Mouse (Mus musculus) adrenal gland, postnatal 4 days (tissue): ENCODE data around the gene Edil3. TPM values are rescaled to one million over a fixed set of nuclear protein-coding genes. Genes with fewer than 3 reads are reported as not detected.
A peak's percentile ranks its signal among the peaks of the same experiment; 100 is the strongest.

Source experiments
- DNase-seq, 2 experiments: peaks; one replicate each; pipeline ENCODE4 v3.0.0; 2021 to 2022; ENCODE audit warnings: low spot score in 2 of 2, mixed read lengths in 2 of 2
- long read RNA-seq, 2 experiments: library from polyadenylated mRNA; stranded (forward); transcript quantifications; one replicate each; pipeline ENCODE4 v2.0.0; 2021
- total RNA-seq, 2 experiments: library from RNA; stranded (reverse); gene quantifications; 2 replicates each; pipeline ENCODE4 v1.2.3; 2021

Edil3 gene
- 1 to 10 TPM; 3.9 to 4.2 TPM for total RNA-seq
- long read RNA-seq, experiment 1 = 0 reads
- long read RNA-seq, experiment 2, full-length matches to known transcripts = 3 of 5 reads
- long read RNA-seq, experiment 2, partial matches to known transcripts = 2 of 5 reads
- long read RNA-seq, experiment 2, other reads (novel, unspliced or antisense) = 0 of 5 reads

DNA sequence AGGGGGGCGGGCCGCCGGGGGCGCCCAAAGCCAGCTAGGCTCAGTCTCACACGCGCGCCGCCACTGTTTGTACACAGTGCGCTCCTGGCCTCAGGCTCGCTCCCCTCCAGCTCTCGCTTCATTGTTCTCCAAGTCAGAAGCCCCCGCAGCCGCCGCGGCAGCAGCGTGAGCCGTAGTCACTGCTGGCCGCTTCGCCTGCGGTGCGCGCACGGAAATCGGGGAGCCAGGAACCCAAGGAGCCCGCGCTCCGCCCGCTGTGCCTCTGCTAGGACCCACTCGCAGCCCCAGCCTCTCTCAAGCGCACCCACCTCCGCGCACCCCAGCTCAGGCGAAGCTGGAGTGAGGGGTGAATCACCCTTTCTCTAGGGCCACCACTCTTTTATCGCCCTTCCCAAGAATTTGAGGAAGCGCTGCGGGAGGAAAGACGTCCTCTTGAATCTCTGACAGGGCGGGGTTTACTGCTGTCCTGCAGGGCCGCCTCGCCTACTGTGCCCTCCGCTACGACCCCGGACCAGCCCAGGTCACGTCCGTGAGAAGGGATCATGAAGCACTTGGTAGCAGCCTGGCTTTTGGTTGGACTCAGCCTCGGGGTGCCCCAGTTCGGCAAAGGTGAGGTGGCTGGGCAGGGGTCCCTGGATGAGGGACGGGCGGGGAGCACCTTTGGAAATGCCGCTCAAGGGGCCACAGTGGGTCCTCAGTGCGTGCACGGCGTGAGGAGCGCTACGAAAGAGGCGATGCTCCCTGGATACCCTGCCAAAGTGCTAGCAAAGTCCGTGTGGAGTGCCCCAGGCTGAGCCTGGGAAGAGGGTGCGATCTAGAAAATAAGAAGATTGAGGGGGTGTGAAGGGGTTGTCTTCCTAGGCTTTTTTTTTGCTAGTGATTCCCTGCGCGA is at the start of gene Edil3:
Gene Edil3, plus strand, starts transcription at position 33 of the 892 bp plus-strand sequence.
- DNase-seq = peak in 1 of 2 experiments; percentile 9

DNA sequence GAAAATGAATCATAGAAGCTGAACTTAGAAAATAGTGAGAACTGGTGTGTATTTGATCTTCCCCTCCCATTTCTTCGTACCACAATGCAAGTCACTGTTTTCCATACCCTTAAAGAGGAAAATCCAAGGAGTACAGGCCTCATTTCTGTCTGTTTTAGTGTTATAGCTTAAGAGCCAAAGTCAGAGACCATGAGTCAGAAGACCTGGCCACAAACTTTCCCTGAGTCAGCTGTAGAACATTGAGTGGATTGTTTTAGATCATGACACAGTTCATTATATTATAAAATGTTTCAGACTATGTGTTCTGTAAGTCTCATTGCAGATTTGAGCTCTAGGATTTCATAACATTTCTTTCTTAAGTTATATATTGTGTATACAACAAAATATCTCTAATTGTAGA is 22.1 kb upstream of the Edil3 start:
- DNase-seq = no peak

DNA sequence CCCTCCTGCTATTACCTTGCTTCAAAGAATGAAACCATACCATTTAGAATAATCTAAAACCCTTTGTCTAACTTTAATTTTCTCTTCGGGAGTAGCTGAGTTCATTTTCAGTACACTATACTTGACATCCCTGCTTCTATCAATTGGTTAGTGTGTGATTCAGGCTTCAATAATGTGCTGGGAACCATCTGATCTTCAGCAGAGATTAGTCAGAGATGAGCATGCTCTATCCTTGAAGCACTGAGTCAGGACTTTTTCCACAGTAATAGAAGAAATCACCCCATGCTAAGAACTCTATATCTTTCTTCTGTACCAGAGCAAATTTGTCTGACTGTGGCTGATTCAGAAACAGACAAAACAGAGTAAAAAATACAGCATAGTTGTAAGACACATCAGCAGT is 20.3 kb upstream of the Edil3 start:
- DNase-seq = no peak

DNA sequence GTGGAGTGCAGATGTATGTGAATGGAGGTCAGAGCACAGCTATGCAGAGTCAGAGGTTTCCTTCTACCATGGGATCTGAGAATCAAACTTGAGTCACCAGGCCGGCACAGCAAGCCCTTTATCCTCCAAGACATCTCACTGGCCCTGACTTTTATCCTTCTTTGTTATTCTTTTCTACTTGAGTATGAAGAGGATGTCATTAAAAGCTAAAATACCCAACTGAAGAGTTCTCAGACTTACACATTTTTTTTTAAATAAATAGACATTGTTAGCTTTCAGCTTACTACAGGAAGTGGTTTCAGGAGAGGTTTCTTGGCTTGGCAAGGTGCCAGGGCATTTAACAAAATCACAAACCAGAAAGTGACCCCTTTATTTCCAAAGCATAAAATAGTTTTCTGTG is 15.4 kb upstream of the Edil3 start:
- no peak for DNase-seq

DNA sequence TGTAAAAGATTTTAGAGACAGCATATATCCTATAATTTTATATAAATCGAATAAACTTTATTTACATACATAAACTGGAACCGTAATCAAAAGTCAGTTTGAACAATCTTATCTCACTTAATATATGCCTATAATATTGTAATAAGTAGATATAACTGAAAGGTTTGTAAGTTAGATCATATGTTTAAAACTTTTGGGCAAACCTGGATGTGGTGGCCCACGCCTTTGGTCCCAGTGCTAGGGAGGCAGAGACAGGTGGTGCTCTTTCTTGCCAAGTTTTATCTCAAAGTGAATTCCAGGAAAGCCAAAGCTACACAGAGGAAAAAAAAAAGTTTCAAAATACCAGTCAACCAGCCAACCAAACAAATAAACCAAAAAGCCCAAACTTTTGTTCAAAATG is 15.0 kb upstream of the Edil3 start:
- DNase-seq = no peak

DNA sequence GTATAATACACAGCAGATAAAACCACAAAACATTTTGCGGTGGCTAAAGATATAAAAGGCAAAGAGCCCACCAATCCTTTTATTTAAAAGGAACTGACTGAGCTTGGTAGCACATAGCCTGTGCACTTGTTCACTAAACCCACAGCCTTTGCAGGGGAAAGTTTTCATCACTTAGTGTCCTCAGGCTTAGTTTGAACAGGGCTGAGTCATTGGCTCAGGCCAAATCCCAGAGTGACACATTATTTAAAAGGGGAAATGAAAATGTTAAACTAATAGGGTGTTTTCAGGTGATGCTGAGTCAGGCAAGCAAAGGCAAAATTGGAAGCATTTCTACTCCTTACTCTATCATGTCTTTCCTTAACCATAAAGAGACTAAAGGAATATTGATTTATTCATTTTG is 11.2 kb upstream of the Edil3 start:
- no peak for DNase-seq

DNA sequence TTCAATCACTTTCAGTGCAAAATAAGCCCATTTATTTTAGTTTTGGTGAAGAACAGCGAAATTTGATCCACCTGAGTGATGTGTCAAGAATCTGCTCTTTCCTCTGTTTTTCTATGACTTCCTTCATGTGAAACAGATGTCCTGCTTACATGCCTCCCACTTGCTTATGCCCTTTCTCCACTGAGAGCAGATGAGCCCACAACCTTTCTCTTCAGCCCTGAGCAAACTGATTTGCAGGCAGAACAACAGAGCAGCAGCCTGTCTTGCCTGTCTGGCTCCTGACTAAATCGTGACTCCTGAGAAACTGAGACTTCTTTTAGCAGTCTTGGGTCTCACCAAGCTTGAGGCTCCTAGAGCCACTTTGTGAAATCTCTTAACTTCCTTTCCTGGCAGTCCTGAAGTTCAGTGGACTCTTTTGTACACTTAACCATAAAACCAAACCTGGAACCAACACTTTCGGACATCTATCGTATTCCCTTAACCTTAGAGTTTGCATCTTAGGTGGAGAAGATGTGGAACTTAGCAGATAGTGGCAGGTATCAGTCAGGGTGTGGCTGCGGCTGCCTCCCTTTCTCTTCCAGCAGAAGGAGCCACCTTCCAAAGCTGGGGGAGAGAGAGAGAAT is 475 bp upstream of the Edil3 start:
- DNase-seq = no peak

DNA sequence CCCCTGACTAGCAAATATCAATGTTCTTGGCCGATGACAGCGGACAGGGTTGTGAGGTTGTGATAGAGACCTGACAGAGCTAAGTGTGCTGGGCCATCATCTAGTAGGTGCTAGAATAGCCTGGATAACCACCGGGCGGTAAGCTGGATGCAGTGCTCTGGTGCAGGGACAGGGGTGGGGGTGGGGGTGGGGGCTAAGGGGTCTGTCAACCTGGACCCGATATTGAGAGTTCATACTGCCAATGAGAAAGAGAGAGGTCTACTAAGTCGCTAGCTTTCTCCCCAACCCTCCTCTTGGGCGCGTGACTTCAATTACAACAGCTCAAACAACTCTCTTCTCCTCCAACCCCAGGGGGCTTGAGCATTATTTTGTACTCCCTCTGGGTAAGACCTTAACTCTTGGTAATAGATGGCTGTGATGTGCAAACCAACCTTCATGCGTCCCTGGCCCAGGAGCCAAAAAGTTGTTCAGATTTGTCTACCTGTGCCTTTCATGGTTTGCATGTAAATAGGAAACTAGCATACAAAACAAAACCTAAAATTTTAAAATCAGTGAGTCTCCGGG is 1.1 kb downstream of the Edil3 start:
- DNase-seq = no peak

DNA sequence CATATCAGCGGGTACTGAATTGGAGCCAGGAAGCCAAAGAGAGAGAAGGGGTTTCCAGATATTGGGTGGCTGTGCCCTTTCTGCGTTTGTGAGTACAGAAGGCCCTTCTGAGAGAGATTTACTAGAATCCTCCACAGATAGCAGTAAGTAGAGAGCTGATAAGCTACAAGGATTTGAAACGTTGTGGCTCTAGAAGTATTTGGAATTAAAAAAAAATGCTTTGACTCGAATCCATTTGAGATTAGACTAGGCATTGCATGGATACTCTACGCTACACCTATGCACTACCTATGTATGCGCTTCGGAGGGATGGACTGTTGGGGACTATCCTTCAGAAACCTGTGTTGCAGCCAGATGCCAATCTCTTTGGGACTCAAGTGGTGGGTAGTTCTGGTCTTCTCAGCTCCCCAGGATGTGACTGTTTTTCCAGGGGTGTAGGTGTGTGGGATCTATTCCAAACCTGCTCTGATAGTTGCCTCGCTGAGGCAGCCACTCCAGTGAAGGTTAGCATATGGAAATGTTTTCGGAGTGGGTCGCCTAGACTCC is 1.8 kb downstream of the Edil3 start:
- no peak for DNase-seq

DNA sequence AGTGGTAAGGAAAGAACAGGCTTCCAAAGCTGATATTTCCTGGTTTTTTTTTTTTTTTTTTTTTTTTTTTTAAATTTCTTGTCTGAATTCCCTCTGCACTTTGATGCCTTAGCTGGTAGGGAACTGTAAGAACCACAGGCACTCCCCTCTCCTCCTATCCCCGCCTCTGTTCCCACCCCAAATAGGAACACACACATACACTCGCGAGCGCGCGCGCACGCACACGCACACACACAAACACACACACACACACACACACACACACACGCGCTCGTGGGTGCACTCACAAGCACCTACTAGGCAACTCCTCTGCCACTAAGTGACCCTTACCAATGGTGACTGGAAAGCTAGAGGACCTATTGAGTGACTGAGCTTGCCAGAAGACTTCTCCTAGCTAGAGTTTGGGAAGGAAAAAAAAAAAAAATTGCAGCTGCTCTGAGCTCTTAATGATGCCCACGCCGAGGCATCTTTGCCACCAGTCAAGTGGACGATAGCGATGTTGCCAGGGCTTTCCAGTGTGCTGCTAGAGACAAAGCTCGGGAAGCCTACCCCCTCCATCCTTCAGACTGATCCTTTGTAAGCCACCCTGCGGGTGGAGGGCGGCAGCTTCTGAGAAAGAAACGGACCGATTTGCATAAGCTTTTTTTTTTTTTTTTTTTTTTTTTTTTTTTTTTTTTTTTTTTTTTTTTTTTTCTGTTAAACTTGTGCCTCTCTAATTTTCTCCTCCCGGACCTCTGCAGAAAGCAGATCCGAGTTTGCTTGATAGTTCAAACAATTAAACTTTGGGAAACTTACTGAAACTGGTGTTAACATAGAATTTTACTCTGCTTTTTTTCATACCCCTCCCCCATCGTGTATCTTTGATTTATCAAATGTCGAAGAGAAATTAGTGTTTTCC is 2.5 kb downstream of the Edil3 start:
- DNase-seq = peak in 1 of 2 experiments; percentile 3

DNA sequence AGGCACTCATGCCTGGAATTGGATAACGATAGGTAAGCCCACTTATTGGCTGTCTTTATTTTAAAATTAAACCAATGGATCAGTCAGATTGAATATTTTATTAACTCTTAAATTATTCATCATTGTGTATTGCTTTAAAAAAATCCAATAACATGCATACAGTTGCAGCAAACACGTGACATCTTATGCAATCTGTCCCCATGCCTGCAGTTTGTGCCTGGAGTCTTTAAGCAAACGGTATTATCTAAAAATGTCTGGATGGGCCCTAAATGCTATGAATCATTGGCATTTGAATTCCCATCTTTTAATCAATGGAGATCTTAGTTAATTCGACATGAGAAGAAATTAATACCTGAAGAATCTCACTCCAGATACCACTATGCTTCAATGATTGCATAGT is 3.2 kb downstream of the Edil3 start:
- DNase-seq = no peak

DNA sequence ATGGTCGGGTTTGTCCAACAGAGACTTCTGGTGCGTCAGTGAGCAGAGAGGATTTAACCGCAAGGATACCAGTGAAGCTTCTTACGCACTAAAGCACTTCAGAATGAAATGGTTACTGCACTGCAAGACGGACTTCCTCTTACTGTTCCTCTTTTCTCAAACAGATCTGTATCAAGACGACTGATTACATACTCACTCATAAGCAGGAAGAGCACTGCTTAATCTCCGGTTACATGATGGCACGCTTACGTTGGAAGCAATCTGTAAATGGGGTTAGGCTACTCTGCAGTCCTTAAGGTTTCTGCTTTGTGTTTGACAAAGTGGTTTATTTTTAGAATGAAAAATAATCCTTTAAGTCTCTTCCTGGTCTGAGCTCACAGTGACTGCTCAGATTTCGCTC is 7.1 kb downstream of the Edil3 start:
- no peak for DNase-seq

DNA sequence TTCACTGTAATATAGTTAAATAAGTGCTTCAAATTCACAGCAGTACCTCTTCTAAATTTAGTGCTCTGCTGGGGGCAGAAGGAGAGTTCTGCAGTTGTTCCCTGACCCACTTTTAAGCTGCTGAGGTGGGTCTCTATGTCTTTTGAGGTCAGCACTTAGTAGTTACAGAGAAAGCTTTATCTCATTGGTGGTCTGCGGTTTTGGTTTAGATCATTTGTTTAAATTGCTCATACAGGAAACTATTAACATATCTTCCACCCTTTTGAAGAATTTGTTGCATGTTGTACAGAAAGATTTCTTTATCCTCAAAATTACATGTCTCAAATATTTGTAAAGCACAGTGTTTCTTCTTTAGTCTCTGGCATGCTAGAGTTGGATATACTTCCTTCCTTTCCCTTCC is 12.5 kb downstream of the Edil3 start:
- no peak for DNase-seq

DNA sequence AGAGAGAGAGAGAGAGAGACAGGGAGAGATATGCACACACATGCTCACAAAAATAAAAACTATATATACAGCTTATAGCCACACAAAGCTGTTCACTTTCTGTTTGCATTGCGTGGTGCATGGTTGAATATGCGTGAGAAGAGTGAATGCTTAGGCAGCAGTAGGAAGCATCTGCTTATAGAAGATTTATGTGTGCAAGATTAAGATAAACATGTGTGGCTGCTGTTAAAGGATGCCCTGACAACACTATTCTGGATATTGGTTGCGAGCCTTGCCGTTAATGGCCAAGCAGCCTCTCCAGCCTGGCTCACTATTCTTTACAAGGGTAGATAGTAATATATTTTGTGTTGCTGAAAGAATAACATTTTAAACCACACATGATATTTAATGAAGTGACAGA is 28.5 kb downstream of the Edil3 start:
- DNase-seq = no peak

DNA sequence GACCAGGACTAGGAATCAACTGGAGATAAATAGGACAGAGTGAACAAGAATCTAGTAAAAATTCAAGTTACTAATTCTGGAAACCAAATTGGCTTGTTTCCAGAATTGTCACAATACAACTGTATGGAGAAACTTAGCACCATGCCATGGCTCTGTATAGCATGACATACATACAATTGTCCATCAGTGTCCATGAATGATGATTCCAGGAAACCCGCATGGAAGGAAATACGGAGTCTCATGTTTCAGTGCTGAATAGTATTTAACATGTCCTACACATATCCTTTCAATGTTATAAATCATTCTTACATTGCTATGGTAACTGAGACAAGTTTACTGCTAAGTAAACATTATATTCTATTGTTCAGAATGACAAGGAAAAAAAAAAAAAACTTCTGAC is 58.7 kb downstream of the Edil3 start:
- DNase-seq = no peak

DNA sequence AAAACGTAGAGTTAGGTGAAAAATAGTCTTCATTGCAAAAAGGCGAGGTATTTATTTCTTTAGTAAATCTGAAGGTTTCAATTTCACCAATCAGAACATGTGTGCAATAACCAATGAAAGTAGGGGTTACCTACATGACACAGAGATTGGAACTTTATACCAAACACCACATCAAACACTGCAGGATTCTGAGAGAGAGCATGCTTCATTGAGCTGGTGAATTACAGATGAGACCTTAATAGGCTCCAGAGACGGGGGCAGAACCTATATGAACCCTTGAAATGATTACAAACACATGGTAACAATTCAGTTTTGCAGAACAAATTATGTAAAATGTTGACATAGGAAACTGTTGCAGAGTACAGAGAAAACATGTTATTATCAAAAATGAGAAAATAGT is 69.5 kb downstream of the Edil3 start:
- no peak for DNase-seq

DNA sequence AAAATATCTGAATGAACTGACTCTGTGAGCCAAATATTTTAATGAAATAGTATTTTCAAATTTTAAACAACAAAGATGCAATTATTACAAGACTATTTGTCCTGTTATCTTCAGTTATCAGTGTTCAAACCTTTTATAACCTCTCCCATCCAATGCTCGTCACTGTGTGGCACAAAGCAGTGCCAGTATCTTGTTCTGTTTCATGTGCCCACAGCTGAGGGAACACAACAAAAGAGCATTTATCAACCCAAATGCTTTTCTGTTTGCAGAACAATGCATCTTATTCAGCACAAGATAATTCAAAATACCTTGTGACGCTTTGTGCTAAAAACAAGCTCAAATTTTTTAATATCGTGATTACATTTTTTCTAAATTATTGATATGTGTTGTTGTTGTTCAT is 78.8 kb downstream of the Edil3 start:
- no peak for DNase-seq

DNA sequence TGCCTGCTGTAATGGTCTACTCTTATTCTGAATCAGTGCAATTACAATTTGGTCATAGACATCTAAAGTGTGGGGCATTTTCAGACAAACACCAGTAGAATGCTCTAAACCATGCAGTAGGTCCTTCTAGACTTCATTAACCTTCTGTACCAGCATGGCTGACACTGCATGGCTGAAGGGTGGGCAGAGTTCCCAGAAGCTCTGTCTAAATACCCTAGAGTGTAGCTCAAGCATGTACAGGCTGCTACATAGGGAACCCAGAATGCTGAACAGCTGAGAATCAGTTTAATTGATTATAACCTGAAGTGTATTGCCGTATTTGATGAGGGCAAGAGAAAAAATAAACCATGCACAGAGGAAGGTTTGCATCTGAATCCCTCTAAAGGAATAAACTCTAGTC is 86.1 kb downstream of the Edil3 start:
- no peak for DNase-seq

DNA sequence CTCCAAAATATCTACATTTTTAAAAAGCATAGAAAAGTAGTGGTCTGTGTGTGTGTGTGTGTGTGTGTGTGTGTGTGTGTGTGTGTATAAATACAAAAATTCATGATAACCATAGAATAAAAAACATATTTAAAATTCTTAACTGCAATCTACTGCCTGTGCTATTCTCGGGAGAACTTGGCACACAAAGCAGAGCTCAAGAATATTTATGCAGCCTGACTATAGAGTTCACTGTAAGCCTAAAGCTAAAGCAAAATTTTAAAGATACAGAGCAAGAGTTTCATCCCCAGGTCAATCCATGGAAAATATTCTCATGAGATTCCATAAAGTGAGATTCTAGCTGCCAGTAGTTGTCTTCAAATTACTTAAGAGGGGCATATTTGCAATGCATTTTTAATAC is 86.9 kb downstream of the Edil3 start:
- no peak for DNase-seq

DNA sequence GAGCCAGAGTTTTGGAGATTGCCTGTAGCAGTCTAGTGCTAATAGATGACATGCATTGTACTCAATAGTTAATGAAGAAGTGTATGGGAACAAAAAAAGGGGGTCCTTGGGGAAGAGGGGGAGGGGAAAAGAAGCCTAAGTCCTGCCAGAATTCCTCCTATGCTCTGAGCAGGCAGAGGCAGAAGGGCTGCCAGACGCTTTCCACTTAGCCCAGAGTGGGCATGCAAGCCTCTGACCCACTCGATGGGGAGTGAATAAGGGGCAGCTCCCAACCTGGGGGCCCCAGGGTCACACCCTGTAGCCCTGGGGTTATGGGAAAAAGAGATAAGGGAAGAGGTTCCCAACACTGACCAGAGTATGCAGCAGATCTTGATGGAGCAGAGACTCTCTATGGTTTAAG is 95.2 kb downstream of the Edil3 start:
- no peak for DNase-seq

DNA sequence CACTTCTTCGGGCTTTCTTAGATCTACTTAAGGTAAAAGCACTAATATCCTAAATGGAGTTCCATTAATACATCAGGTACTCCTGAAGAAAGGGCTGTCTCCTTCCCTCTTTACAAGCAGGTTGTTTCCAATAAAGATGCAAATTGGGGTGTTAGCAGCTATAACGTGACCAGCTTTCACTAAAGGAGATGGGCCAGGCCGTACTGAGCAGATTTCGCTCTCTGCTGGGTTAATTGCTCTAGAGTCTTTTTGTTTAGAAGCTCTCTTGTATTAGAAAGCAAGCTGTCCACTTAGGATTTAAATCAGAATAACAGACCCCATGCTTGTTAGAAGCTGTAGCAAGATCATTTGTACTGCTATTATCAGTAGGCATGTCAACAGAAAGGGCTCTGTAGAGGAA is 108.4 kb downstream of the Edil3 start:
- no peak for DNase-seq
